Comparison of ENCODE assay signal across 11 mouse cellular contexts in the genomic region with DNA sequence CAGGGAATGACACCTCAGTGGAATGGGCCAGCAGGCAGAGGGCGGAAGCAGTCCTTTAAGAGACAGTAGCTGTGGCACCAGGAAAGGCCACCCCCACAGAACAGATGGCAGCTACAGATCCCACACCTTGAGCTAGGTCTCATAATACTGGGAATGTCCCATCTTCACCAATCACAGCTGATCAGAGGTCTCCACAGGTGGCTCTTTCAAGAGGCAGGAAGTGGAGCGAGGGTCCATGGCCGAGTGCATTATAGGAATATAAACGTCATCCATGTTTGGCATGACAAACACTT. TPM values are rescaled to one million over a fixed set of nuclear protein-coding genes. Genes with fewer than 3 reads are reported as not detected.
DNase-seq lines count a peak whose midpoint lies in the region; ATAC-seq and TF ChIP-seq lines count a peak whose summit lies in the region.
"Had no signal": no experiment of that assay in that cellular context is flagged by ENCODE, and none has a peak within 500 bp of the region (broad histone marks: within the 10 kb centered on the region; RNA-seq: fewer than 3 reads in every experiment).

No protein-coding gene starts in this region.

- H3K27me3 ChIP-seq in forebrain, embryonic 13.5 days, result no peaks in the 10 kb centered on the region
- no peaks in the 10 kb centered on the region for H3K27me3 ChIP-seq in forebrain, postnatal 0 days (ENCODE audit: insufficient read depth, low read length)
- no peaks in the 10 kb centered on the region for H3K27me3 ChIP-seq in embryonic facial prominence, embryonic 14.5 days (replicated peaks; ENCODE audit: control insufficient read depth, insufficient read depth, low read length)
- H3K27me3 ChIP-seq in liver, embryonic 15.5 days, result no peaks in the 10 kb centered on the region
- H3K27me3 ChIP-seq: intestine, embryonic 15.5 days had no signal

- no peaks in the 10 kb centered on the region for H3K9me3 ChIP-seq in forebrain, embryonic 13.5 days (replicated peaks)
- no peaks in the 10 kb centered on the region for H3K9me3 ChIP-seq in forebrain, postnatal 0 days (ENCODE audit: low read length)
- no peaks in the 10 kb centered on the region for H3K9me3 ChIP-seq in embryonic facial prominence, embryonic 14.5 days (ENCODE audit: control insufficient read depth, low read length)
- H3K9me3 ChIP-seq in liver, embryonic 15.5 days (replicated peaks), result peaks cover 9% of the 10 kb centered on the region
- H3K9me3 ChIP-seq: intestine, embryonic 15.5 days had no signal

- intact Hi-C loops in left cerebral cortex, postnatal 4 days (cut with DNase I), result loop anchor here (10.0 kb wide), 1 partner anchor 241 kb away; no protein-coding TSS in a partner anchor

- 0 out of 2 replicates have a peak, but pooled peaks cover 3% of the 10 kb centered on the region for H3K36me3 ChIP-seq in forebrain, embryonic 13.5 days (ENCODE audit: poor library complexity, severe bottlenecking)
- H3K36me3 ChIP-seq in forebrain, postnatal 0 days (ENCODE audit: insufficient read depth), result no peaks in the 10 kb centered on the region
- H3K36me3 ChIP-seq in embryonic facial prominence, embryonic 14.5 days (ENCODE audit: control insufficient read depth, insufficient read depth, low read length), result peaks cover 16% of the 10 kb centered on the region
- peaks cover 31% of the 10 kb centered on the region for H3K36me3 ChIP-seq in liver, embryonic 15.5 days (replicated peaks)
- H3K36me3 ChIP-seq: intestine, embryonic 15.5 days had no signal

- H3K27ac ChIP-seq in forebrain, embryonic 13.5 days, result peak overlapping the region; percentile 51
- no peak overlapping the region for H3K27ac ChIP-seq in forebrain, postnatal 0 days (ENCODE audit: low read depth, low read length)
- H3K27ac ChIP-seq in embryonic facial prominence, embryonic 14.5 days (replicated peaks; ENCODE audit: low read depth, low read length), result 0 out of 2 replicates have a peak overlapping the region, but pooled peaks have one; percentile 46
- peak overlapping the region; percentile 64; the same call in 1 of the 2 replicates for H3K27ac ChIP-seq in liver, embryonic 15.5 days (replicated peaks)
- H3K27ac ChIP-seq: liver, embryonic 14.5 days had no signal

- H3K4me2 ChIP-seq in forebrain, embryonic 13.5 days, result no peak overlapping the region
- no peak overlapping the region for H3K4me2 ChIP-seq in forebrain, postnatal 0 days (ENCODE audit: low read depth)
- H3K4me2 ChIP-seq in embryonic facial prominence, embryonic 14.5 days (ENCODE audit: low read depth, low read length), result no peak overlapping the region
- no peak overlapping the region for H3K4me2 ChIP-seq in liver, embryonic 15.5 days
- H3K4me2 ChIP-seq: intestine, embryonic 15.5 days had no signal

- H3K4me3 ChIP-seq in forebrain, embryonic 13.5 days, result no peak overlapping the region
- H3K4me3 ChIP-seq in forebrain, postnatal 0 days (ENCODE audit: low read depth, low read length), result no peak overlapping the region
- H3K4me3 ChIP-seq in embryonic facial prominence, embryonic 14.5 days (ENCODE audit: low read depth, low read length), result no peak overlapping the region
- no peak overlapping the region for H3K4me3 ChIP-seq in liver, embryonic 15.5 days (replicated peaks)
- H3K4me3 ChIP-seq: intestine, embryonic 15.5 days had no signal

- 78% methylated on average over 4 of the region's 4 CpGs for WGBS in forebrain, embryonic 13.5 days
- WGBS in forebrain, postnatal 0 days, result 79% methylated on average over 4 of the region's 4 CpGs
- 79% methylated on average over 4 of the region's 4 CpGs for WGBS in embryonic facial prominence, embryonic 14.5 days
- 68% methylated on average over 4 of the region's 4 CpGs for WGBS in liver, embryonic 15.5 days (ENCODE audit: insufficient replicate concordance)

- peaks cover 9% of the 10 kb centered on the region; the same call in 1 of the 2 replicates for H3K4me1 ChIP-seq in forebrain, embryonic 13.5 days
- peaks cover 7% of the 10 kb centered on the region for H3K4me1 ChIP-seq in forebrain, postnatal 0 days (ENCODE audit: insufficient read depth)
- H3K4me1 ChIP-seq in embryonic facial prominence, embryonic 14.5 days (ENCODE audit: control insufficient read depth, insufficient read depth, low read length), result peaks cover 4% of the 10 kb centered on the region; the same call in 1 of the 2 replicates
- peaks cover 37% of the 10 kb centered on the region for H3K4me1 ChIP-seq in liver, embryonic 15.5 days (replicated peaks)
- H3K4me1 ChIP-seq: intestine, embryonic 15.5 days had no signal

- H3K9ac ChIP-seq in forebrain, embryonic 13.5 days, result no peak overlapping the region
- H3K9ac ChIP-seq in forebrain, postnatal 0 days, result no peak overlapping the region
- no peak overlapping the region for H3K9ac ChIP-seq in embryonic facial prominence, embryonic 14.5 days (ENCODE audit: low read depth, low read length)
- H3K9ac ChIP-seq in liver, embryonic 15.5 days, result no peak overlapping the region
- H3K9ac ChIP-seq: intestine, embryonic 15.5 days; liver, embryonic 14.5 days had no signal

- no peak for TF ChIP-seq CTCF in forebrain, postnatal 0 days (IDR thresholded peaks at IDR 0.05; ENCODE audit: low read depth)

- no peak for DNase-seq in forebrain, postnatal 0 days
- DNase-seq in left cerebral cortex, adult 11 months (ENCODE audit: low spot score), result peak; percentile 51
- DNase-seq in left cerebral cortex, postnatal 4 days, result no peak
- no peak for DNase-seq in embryonic facial prominence, embryonic 14.5 days (ENCODE audit: low spot score)
- no peak for DNase-seq in lung, postnatal 10 days
- DNase-seq in spleen, postnatal 36 days (ENCODE audit: low spot score in 2 of 2), result no peak
- DNase-seq: midbrain, embryonic 14.5 days had no signal

- ATAC-seq in forebrain, embryonic 13.5 days, result no peak
- no peak for ATAC-seq in forebrain, postnatal 0 days
- no peak for ATAC-seq in embryonic facial prominence, embryonic 14.5 days (ENCODE audit: low read depth)
- ATAC-seq in liver, embryonic 15.5 days (ENCODE audit: insufficient read depth), result no peak
- ATAC-seq: intestine, embryonic 15.5 days had no signal

RNA-seq across cellular contexts. Expression of gene Ern1, which starts 15.7 kb away (rescaled TPM):
- polyA plus RNA-seq in forebrain, embryonic 13.5 days (2015; fragmentation: Nextera tagmentation; extraction: Ambion mirVana), result 5.6 and 6.3 TPM in 2 replicates
- total RNA-seq in forebrain, postnatal 0 days (2014; rRNA removed), result 4.9 and 8.4 TPM in 2 replicates
- 0.65 and 1.7 TPM in 2 replicates for polyA plus RNA-seq in forebrain, postnatal 0 days (2015; fragmentation: Nextera tagmentation; extraction: Ambion mirVana)
- total RNA-seq in left cerebral cortex, postnatal 4 days (2021), result 10 to 100 TPM; 10.7 to 12.9 TPM
- 5.9 and 7.0 TPM in 2 replicates for polyA plus RNA-seq in embryonic facial prominence, embryonic 14.5 days (2014; fragmentation: Nextera tagmentation; extraction: Ambion mirVana)
- polyA plus RNA-seq in liver, embryonic 15.5 days (2015; fragmentation: Nextera tagmentation; extraction: Ambion mirVana), result 4.1 and 5.8 TPM in 2 replicates
